Mouse (Mus musculus) heart, embryonic 13.5 days (tissue): ENCODE data around the gene Gm20479. TPM values are rescaled to one million over a fixed set of nuclear protein-coding genes. Genes with fewer than 3 reads are reported as not detected.

ENCODE experiments used
- ATAC-seq: fragments of 200-750 bp; cut with Nextera tagmentation; 2 replicates; pipeline ENCODE4 v1.8.0; 2017; ENCODE audit warnings: moderate TSS enrichment; ENCODE audit not compliant: insufficient number of reproducible peaks, low FRiP score, low TSS enrichment; ENCODE audit errors: extremely low read depth
- H3K27ac ChIP-seq: fragments of 300-500 bp; sonication (generic); replicated peaks from 2 replicates; pipeline ENCODE4 v1.5.1; 2015; ENCODE audit warnings: moderate library complexity, mild to moderate bottlenecking, inconsistent platforms
- H3K27me3 ChIP-seq: fragments of 300-500 bp; sonication (generic); replicated peaks from 2 replicates; pipeline ENCODE4 v1.6.1; 2015; ENCODE audit warnings: mild to moderate bottlenecking, inconsistent platforms
- H3K36me3 ChIP-seq: fragments of 300-500 bp; sonication (generic); 2 replicates; pipeline ENCODE4 v1.6.1; 2015; ENCODE audit warnings: mild to moderate bottlenecking, inconsistent platforms
- H3K4me1 ChIP-seq: fragments of 300-500 bp; sonication (generic); 2 replicates; pipeline ENCODE4 v1.6.1; 2015; ENCODE audit warnings: inconsistent platforms
- H3K4me2 ChIP-seq: fragments of 300-500 bp; sonication (generic); 2 replicates; pipeline ENCODE4 v1.6.1; 2015; ENCODE audit warnings: inconsistent platforms, mild to moderate bottlenecking, moderate library complexity
- H3K4me3 ChIP-seq: fragments of 300-500 bp; sonication (generic); 2 replicates; pipeline ENCODE4 v1.5.1; 2015; ENCODE audit warnings: moderate library complexity, mild to moderate bottlenecking, inconsistent platforms
- H3K9ac ChIP-seq: fragments of 300-500 bp; sonication (generic); 2 replicates; pipeline ENCODE4 v1.6.1; 2015; ENCODE audit warnings: inconsistent platforms, mild to moderate bottlenecking, moderate library complexity
- H3K9me3 ChIP-seq: fragments of 300-500 bp; sonication (generic); 2 replicates; pipeline ENCODE4 v1.6.1; 2016; ENCODE audit warnings: inconsistent platforms
- WGBS: fragments of 180-500 bp; shearing (Covaris S2); methylation state at CpG from one replicate; pipeline ENCODE4 v1.1.7; 2015; ENCODE audit warnings: mixed read lengths; 5-methylcytosine and 5-hydroxymethylcytosine counted together
- polyA plus RNA-seq: library from polyadenylated mRNA; unstranded; fragments of >200 nt; fragmentation: Nextera tagmentation; extraction: Ambion mirVana; gene quantifications from 2 replicates; pipeline ENCODE4 v1.2.1, GENCODE M21; 2015

Gene Gm20479
- polyA plus RNA-seq, 1 experiment from 2014 or later = 0.90 TPM

DNA sequence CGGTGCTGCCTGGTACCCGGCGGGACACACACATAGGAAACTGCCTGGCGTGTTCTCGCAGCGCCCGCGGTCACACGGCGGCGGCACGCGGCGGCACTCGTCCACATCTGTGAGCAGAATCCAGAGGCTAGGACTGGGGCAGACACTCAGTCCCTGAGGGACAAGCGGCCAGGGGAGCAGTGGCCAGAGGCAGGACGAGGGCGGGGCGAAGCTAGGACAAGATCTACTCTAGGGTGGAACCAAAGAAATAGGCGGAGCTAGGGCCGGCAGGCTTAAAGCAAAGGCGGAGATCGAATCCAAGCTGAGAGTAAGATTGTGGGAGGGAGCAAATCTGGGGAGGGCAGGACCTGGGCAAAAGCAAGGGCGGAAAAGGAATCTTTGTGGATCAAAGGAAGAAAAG, 31.5 kb downstream of the Gm20479 start:
- H3K27ac ChIP-seq = no peak overlapping the region
- H3K4me3 ChIP-seq = peak overlapping the region; percentile 31
- peak overlapping the region; percentile 15 for H3K9ac ChIP-seq
- no peaks in the 10 kb centered on the region for H3K9me3 ChIP-seq
- peaks cover 35% of the 10 kb centered on the region for H3K4me1 ChIP-seq
- 6% methylated on average over 24 of the region's 24 CpGs for WGBS
- no peak for ATAC-seq
- peak overlapping the region; percentile 57 for H3K4me2 ChIP-seq
- H3K27me3 ChIP-seq = peaks cover 99% of the 10 kb centered on the region
- peaks cover 53% of the 10 kb centered on the region for H3K36me3 ChIP-seq

DNA sequence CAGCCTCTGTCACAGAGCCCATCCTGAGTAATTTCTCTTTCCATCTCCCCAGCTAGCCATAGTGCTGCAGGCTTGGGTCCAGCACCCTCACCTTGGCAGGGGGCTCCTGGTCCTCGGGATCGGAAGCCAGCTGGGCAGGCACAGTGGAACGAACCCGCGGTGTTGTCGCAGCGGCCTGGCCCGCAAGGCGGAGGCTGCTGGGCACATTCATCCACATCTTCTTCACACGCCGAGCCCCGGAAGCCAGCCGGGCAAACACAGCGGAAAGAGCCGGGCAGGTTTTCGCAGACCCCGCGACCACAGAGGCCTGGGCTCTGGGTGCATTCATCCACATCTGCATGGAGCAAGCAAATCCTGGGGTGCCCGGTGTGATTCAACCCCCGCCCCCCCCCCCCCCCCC, 32.3 kb downstream of the Gm20479 start:
- Histone ChIP-seq H3K4me1 (peaks cover 27% of the 10 kb centered on the region), H3K36me3 (peaks cover 55% of the 10 kb centered on the region), H3K9ac (peak overlapping the region; percentile 7; the same call in 1 of the 2 replicates), H3K27ac (no peak overlapping the region), H3K27me3 (peaks cover 92% of the 10 kb centered on the region), H3K4me3 (no peak overlapping the region), H3K9me3 (no peaks in the 10 kb centered on the region), H3K4me2 (no peak overlapping the region)
- 45% methylated on average over 18 of the region's 20 CpGs for WGBS
- ATAC-seq = no peak

- no peak overlapping the region for H3K4me2 ChIP-seq
- no peaks in the 10 kb centered on the region for H3K9me3 ChIP-seq
- peaks cover 20% of the 10 kb centered on the region for H3K4me1 ChIP-seq
- WGBS = 90% methylated on average over 11 of the region's 11 CpGs
- H3K27ac ChIP-seq = no peak overlapping the region
- no peak overlapping the region for H3K9ac ChIP-seq
- H3K4me3 ChIP-seq = no peak overlapping the region
- peaks cover 90% of the 10 kb centered on the region for H3K27me3 ChIP-seq
- peaks cover 61% of the 10 kb centered on the region for H3K36me3 ChIP-seq
- ATAC-seq = no peak
Observed at GRCm38 (mm10) chr7:27324161-27324560, 33.1 kb downstream of the Gm20479 start.

GRCm38 (mm10) chr7:27323001-27323400, 34.2 kb downstream of the Gm20479 start:
- Histone ChIP-seq H3K36me3 (peaks cover 68% of the 10 kb centered on the region), H3K27me3 (peaks cover 78% of the 10 kb centered on the region), H3K4me1 (peaks cover 14% of the 10 kb centered on the region), H3K27ac (no peak overlapping the region), H3K9ac (no peak overlapping the region), H3K4me2 (no peak overlapping the region), H3K4me3 (no peak overlapping the region), H3K9me3 (no peaks in the 10 kb centered on the region)
- ATAC-seq = no peak
- WGBS = 79% methylated on average over 5 of the region's 5 CpGs

- peaks cover 71% of the 10 kb centered on the region for H3K27me3 ChIP-seq
- no peak for ATAC-seq
- 24% methylated on average over 13 of the region's 13 CpGs for WGBS
Observed at GRCm38 (mm10) chr7:27322291-27322690, 34.9 kb downstream of the Gm20479 start.

GRCm38 (mm10) chr7:27319411-27319810, 37.8 kb downstream of the Gm20479 start:
- no peak overlapping the region for H3K9ac ChIP-seq

More at GRCm38 (mm10) chr7:27322291-27322690, 34.9 kb downstream of the Gm20479 start:
- Histone ChIP-seq H3K4me1 (peaks cover 14% of the 10 kb centered on the region), H3K36me3 (peaks cover 68% of the 10 kb centered on the region), H3K4me2 (no peak overlapping the region), H3K27ac (no peak overlapping the region), H3K4me3 (no peak overlapping the region), H3K9me3 (no peaks in the 10 kb centered on the region), H3K9ac (no peak overlapping the region)

GRCm38 (mm10) chr7:27315958-27316357, 41.3 kb downstream of the Gm20479 start:
- H3K36me3 ChIP-seq = peaks cover 63% of the 10 kb centered on the region
- H3K4me2 ChIP-seq = no peak overlapping the region
- no peak for ATAC-seq
- H3K27me3 ChIP-seq = peaks cover 19% of the 10 kb centered on the region
- H3K4me3 ChIP-seq = no peak overlapping the region
- 49% methylated on average over 7 of the region's 7 CpGs for WGBS
- H3K9me3 ChIP-seq = peaks cover 11% of the 10 kb centered on the region; the same call in 1 of the 2 replicates
- H3K4me1 ChIP-seq = peaks cover 4% of the 10 kb centered on the region
- no peak overlapping the region for H3K9ac ChIP-seq
- no peak overlapping the region for H3K27ac ChIP-seq

More at GRCm38 (mm10) chr7:27319411-27319810, 37.8 kb downstream of the Gm20479 start:
- Histone ChIP-seq H3K4me2 (no peak overlapping the region), H3K9me3 (peaks cover 1% of the 10 kb centered on the region; the same call in 1 of the 2 replicates), H3K4me1 (no peaks in the 10 kb centered on the region), H3K36me3 (peaks cover 72% of the 10 kb centered on the region), H3K27ac (no peak overlapping the region), H3K4me3 (no peak overlapping the region), H3K27me3 (peaks cover 43% of the 10 kb centered on the region)
- no peak for ATAC-seq
- 84% methylated on average over 22 of the region's 22 CpGs for WGBS

- Histone ChIP-seq H3K4me2 (no peak overlapping the region), H3K36me3 (peaks cover 62% of the 10 kb centered on the region), H3K4me1 (peaks cover 17% of the 10 kb centered on the region), H3K27ac (no peak overlapping the region), H3K4me3 (no peak overlapping the region), H3K9me3 (peaks cover 11% of the 10 kb centered on the region; the same call in 1 of the 2 replicates), H3K9ac (no peak overlapping the region), H3K27me3 (peaks cover 26% of the 10 kb centered on the region)
- ATAC-seq = no peak
- WGBS = 84% methylated on average over 3 of the region's 3 CpGs
Observed at GRCm38 (mm10) chr7:27314393-27314792, 42.8 kb downstream of the Gm20479 start.

DNA sequence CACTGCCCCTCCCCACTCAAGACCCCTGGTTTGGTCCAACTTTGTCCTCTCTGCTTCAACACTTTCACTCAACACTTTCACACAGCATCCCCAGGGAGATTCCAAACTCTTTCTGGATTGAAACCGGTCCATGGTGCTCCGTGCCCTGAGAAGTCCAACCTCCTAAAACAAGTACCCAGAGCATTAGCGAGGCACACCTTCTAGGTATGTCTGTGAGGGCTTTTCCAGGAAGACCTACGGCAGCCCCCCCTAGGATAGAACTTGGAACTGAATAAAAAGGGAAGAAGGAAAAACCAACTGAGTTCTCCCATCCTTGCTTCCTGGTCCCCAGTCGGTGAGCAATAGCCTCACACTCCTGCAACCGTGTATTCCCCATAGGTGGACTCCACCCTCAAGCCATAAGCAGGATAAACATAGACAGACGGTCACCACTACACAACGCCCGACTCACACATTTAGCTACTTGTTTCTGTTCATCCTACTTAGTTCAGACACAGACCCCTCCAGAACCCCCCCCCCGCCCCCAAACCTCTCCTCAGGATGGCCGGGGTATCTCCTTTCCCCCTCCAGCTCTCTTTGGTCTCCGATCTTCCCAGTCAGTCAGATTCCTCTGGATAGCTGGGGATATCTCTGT, 45.5 kb downstream of the Gm20479 start:
- H3K9me3 ChIP-seq = peaks cover 11% of the 10 kb centered on the region; the same call in 1 of the 2 replicates
- H3K27me3 ChIP-seq = peaks cover 37% of the 10 kb centered on the region
- no peak overlapping the region for H3K4me2 ChIP-seq
- no peak overlapping the region for H3K27ac ChIP-seq
- H3K9ac ChIP-seq = no peak overlapping the region
- 86% methylated on average over 12 of the region's 12 CpGs for WGBS
- no peak for ATAC-seq
- no peak overlapping the region for H3K4me3 ChIP-seq
- peaks cover 26% of the 10 kb centered on the region for H3K4me1 ChIP-seq
- peaks cover 44% of the 10 kb centered on the region for H3K36me3 ChIP-seq

DNA sequence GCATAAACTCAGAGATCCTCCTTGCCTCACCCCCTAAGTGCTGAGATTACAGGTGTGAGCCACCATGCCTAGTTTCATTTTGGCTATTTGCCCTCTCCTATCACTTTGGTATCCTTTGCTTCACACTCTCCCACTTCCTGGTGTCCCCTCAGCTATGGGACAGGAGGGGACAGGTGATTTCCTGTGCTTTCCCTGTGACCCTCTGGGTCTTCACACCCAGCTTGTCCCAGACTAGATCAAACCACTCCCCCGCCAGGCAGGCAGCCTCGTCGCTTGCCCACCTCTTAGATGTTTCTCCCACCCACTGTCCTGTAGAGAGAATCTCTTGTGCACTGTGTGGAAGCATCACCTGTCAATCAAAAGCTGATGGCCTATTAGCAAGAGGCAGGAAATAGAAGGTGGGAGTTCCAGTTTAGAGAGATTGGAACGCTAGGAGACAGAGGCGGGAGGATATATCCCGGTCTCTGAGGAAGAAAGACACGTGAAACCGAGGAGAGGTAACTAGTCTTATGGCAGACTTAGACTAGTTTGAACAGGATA, 46.2 kb downstream of the Gm20479 start:
- Histone ChIP-seq H3K27ac (no peak overlapping the region), H3K27me3 (peaks cover 41% of the 10 kb centered on the region), H3K4me3 (no peak overlapping the region), H3K4me2 (peak overlapping the region; percentile 64), H3K36me3 (peaks cover 44% of the 10 kb centered on the region), H3K9me3 (peaks cover 11% of the 10 kb centered on the region; the same call in 1 of the 2 replicates), H3K4me1 (peaks cover 26% of the 10 kb centered on the region), H3K9ac (peak overlapping the region; percentile 25; the same call in 1 of the 2 replicates)
- WGBS = 37% methylated on average over 8 of the region's 8 CpGs
- ATAC-seq = no peak; the same call in 1 of the 2 replicates

DNA sequence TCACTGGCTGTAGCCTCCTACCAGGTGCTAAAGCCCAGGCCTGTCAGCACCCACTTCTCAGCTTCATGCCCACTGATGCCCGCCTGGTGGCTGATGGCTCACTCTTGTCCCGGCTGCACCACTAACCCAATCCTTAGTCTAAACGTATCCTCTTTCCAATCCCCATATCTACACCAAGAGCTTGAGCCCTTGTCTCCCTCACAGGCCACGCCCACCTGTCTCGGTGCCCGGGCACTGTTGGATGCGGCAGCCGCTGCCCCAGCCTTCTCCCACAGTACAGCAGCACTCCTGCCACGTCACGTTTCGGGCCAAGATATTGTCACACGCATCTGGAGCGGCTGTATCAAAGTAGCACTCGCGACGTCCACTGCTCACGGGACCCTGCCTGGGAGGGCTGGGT, 46.9 kb downstream of the Gm20479 start:
- peaks cover 46% of the 10 kb centered on the region for H3K36me3 ChIP-seq
- H3K4me3 ChIP-seq = peak overlapping the region; percentile 35
- H3K4me2 ChIP-seq = peak overlapping the region; percentile 64
- no peak for ATAC-seq
- H3K27ac ChIP-seq = no peak overlapping the region
- peaks cover 26% of the 10 kb centered on the region for H3K4me1 ChIP-seq
- peak overlapping the region; percentile 25; the same call in 1 of the 2 replicates for H3K9ac ChIP-seq
- H3K9me3 ChIP-seq = peaks cover 11% of the 10 kb centered on the region; the same call in 1 of the 2 replicates
- 5% methylated on average over 17 of the region's 17 CpGs for WGBS
- H3K27me3 ChIP-seq = peaks cover 49% of the 10 kb centered on the region
